Mouse (Mus musculus) frontal cortex, postnatal 14 days (tissue): ENCODE measurements around the gene Olfr101.

Source experiments
- DNase-seq, 2 experiments: peaks; one replicate each; pipeline ENCODE4 v3.0.0; 2022; ENCODE audit warnings: low spot score in 2 of 2

Olfr101 gene

DNA sequence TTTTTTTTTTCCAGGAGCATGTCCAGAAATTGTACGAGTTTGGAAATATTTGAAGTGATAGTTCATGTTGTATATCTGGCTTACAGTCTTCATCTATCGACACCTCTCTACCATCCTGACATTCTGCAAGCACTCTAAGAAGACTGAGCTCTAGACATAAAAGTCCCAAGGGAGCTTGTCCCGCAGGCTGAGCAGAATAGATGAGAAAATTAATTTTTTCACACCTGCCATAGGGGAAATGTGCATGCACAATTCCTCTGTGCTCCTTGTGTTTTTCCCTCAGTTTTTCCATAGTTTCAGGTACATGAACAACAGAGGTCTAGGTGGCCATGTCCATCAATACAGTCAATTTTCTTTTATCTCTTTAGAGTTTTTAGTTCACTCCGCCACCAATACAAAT is at the start of gene Olfr101:
Gene Olfr101, minus strand, starts transcription at position 101 of the 400 bp plus-strand sequence.
- DNase-seq: no peak

DNA sequence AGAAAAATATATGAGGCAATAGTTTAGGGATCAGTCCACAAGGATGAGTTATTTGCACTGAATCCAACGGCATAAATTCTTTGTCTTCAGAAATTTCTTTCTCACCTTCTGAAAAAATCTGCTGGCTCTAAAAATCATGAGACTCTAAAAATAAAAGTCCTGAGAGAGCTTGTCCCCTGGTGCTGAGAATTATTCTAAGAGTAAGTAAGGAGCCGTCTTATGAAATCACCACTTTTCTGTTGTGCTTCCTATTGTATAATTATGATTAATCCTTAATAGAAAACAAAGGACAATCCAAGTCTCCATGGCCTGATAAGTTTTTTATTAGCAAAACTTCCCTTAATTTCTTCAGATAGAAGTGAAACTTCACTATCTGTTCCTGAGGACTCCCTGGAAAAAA is 35.5 kb upstream of the Olfr101 start, which contains the start of gene Olfr103:
Gene Olfr103, minus strand, starts transcription at position 101 of the 400 bp plus-strand sequence.
- DNase-seq: no peak

DNA sequence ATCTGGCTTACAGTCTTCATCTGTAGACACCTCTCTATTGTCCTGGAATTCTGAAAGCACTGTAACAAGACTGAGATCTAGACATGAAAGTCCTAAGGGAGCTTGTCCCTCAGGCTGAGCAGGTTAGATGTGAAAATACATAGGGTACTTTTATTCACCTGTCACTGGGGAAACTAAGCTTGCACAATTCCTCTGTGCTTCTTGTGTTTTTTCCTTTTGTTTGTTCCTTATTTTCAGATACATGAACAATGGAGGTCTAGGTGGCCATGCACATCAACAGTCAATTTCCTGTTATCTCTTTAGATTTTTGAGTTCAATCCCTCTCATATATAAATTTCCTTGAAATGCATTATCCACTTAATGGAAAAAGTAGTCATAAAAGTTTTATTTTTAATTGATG is 12.8 kb upstream of the Olfr101 start, which contains the start of gene Olfr102:
Gene Olfr102, minus strand, starts transcription at position 101 of the 400 bp plus-strand sequence.
- no peak for DNase-seq

DNA sequence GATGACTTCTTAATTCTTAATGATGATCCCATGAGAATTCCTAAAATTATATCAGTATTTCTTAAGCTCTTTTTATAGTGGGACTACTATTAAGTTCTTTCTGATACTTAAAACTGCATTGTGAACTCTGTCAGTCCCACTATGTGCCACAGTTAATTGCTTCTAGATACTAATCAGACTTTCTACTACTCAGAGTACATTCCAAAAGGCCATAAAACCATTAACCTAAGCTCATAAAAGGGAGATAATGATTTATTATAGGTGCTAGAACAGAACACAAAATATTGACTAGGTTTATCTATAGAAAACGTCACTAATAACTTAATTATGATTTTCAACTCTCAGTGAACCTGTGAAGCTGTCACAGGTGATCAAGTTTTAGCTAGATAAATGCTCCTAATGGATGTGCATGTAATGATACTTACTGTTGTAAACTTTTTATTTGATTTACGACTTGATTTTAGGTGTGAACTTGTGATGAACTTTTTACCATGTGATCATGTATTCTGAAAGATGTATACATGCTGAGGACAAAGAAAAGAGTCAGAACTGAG is 6.1 kb upstream of the Olfr101 start:
- DNase-seq: no peak

DNA sequence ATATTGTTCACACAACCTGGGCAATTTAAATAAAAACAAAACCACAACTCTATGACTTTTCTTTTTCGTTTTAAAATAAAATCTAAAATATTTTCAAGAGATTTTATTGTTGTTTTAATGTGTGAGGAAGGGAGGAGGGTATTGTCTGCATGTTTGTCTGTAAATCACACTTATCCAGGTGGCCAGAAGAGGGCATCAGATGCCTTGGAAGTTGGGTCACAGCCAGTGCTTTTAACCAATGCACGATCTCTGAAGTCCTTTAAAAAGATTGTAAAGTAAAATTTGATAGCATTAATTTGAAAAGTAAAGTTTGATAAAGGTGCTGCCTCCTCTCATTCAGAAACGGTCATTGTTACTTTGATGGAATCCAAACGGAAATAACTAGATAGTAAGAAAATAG is 4.4 kb upstream of the Olfr101 start:
- no peak for DNase-seq

DNA sequence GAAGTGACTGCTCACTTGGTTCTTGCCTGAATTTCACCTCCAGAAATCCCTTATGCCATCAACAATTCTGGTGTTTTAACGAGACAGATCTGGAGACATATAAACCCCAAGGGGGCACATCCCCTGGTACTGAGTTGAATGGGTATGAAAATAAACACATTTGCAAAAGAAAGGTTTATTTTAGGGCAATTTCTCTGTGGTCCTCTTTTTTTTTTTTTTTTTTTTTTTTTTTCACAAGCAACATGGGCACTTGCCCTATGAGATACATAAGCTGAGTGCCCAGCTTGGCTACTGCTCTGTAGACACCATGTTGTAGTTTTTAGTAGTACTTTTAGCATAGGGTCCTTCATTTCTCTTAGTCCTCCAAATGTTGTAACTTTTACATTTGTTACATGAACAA is 20.8 kb downstream of the Olfr101 start, which contains the start of gene Olfr99:
Gene Olfr99, minus strand, starts transcription at position 101 of the 400 bp plus-strand sequence.
- DNase-seq: no peak

DNA sequence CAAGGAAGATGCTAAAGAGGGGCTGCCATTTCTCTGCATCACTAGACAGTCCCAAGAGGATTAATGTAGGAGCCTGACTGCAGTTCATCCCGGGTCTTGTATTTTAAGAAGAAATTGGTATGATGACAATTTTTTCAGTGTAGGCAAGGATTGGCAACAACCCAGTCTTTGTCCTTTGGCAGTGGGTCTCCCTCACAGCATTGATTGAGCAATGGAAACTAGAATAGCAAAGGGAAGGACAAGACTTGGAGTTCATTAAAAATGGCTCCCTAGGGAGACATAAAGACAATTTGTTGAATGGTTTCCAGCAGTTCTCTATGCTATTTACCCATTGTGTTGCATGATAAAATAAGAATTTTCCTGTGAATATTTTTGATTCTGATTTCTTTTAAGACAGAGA is 23.8 kb downstream of the Olfr101 start:
- no peak for DNase-seq

DNA sequence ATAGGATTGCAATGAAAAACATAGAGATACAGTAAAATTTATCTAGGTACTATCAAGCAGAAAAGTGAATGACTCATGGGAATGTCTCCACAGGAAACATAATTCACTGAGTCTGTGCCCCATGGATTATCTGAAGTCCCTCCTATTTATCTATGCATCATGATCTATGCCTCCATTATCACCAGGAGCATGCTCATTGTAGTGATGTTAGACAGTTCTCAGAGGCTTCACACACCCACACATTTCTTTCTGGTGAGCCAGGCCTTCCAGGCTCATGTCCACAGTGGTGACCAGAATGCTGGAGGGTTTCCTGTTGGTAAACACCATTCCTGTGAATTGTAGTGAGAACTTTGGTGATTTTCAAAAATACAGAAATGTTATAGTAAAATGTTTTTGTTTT is 27.5 kb downstream of the Olfr101 start:
- no peak for DNase-seq

DNA sequence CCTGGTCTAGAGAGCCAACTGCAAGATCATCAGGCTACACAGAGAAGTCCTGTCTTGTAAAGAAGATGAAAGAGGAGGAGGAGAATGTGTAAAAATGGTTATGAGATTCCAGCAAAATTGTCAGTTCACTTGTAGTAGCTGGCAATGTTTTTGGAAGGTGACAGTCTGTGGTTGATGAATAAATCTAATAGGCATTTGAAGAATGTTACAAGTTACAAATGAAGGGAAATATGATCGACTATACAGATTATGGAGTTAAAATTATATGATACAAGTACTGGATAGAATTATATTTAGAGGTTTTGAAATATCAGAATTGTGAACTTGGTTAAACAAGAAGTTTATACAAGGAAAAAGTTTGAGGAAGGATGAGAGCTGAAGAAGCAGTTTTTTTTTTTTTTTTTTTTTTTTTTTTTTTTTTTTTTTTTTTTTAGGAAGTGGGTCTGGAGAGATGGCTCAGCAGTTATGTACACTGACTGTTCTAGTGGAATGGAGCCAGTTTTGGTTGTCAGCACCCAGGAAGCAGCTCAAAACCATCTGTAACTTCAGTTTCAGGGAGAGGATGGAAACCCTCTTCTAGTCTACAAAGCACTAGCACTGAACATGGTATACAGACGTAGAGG is 28.4 kb downstream of the Olfr101 start:
- DNase-seq: no peak

DNA sequence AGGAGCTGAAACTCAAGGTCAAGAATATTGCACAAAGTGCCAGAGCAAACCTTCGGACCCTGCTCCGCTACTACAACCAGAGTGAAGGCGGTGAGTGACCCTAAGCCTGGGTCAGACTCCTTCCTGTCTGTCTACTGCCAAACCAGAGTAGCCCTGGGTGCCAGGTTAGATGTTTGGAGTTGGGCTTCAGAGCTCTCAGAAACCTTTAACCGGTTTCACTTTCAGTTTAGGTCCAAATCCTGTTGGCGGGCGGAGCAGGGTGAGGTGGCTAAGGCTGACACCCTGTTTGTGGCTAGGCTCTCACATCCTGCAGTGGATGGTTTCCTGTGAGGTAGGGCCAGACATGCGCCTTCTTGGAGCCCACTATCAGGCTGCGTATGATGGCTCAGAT is 33.4 kb downstream of the Olfr101 start:
- peak in 1 of 2 experiments; percentile 6 for DNase-seq

DNA sequence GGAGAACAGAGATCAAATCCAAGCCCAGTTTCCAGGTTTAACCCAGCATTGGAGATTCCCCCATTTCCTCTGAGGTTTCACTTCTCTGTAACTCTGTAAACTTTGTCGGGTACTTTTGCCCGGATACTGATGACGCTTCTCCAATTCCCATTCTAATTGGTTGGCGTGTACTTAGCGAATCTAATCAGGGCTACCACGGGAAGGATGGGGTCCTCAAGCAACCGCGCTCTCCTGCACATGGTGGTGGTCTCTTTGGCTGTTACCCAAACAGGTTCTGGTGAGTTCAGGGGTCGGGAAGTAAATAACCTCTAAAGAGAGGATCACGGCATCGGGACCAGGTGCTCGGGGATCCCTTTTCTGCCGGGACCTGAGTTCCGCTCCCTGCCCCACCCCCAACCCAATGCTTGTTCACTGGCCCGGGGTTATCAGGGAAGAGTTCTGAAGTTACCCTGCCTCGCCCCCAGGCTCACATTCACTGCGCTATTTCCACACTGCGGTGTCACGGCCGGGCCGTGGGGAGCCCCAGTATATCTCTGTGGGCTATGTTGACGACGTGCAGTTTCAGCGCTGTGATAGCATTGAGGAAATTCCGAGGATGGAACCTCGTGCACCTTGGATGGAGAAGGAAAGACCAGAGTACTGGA is 33.9 kb downstream of the Olfr101 start, which contains the start of gene H2-M3:
Gene H2-M3, plus strand, starts transcription at position 163 of the 644 bp plus-strand sequence.
- DNase-seq: peak; percentile 78 to 95

DNA sequence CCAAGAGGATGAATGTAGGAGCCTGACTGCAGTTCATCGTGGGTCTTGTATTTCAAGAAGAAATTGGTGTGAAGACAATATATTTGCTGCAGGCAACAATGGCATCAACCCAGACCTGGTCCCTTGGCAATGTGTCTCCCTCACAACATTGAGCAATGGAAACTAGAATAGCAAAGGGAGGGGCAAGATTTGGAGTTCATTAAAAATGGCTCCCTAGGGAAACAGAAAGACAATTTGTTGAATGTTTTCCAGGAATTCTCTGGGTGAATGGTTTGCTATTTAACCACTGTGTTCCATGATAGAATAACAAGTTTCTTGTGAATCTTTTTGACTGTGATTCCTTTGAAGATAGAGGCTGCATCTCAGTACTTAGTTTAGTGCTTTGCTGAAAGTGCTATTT is 40.5 kb downstream of the Olfr101 start, which contains the start of gene Olfr98:
Gene Olfr98, minus strand, starts transcription at position 124 of the 400 bp plus-strand sequence.
- DNase-seq: no peak

DNA sequence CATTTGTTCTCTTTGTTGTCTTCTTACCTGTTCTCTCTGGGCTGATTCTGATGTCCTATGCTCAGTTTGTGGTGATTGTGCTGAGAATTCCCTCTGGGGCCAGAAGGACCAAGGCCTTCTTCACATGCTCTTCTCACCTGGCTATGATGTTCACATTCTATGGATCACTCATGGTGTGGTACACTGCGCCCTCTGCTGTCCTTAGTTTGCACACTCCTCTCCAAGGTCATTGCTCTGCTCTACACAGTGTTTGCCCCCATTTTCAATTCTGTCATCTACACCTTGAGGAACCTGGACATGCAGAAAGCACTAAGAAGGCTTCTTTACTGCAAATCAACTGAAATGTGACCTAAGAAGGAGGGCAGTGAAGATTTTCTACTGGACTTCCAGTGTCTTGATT is 53.6 kb downstream of the Olfr101 start:
- DNase-seq: no peak

DNA sequence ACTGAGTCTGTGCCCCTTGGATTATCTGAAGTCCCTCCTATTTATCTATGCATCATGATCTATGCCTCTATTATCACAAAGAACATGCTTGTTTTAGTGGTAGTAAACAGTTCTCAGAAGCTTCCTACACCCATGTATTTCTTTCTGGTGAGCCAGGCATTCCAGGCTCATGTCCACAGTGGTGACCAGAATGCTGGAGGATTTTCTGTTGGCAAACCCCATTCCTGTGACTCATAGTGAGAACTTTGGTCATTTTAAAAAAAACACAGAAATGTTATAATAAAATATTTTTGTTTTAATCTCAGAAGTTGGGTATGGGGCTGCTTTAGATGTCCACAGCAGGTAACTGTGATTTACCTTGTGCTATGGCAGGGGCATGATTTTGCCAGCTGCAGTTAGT is 54.7 kb downstream of the Olfr101 start:
- DNase-seq: no peak
